Mouse (Mus musculus): ENCODE measurements around the gene Hmgb1.

Hmgb1 gene

DNA sequence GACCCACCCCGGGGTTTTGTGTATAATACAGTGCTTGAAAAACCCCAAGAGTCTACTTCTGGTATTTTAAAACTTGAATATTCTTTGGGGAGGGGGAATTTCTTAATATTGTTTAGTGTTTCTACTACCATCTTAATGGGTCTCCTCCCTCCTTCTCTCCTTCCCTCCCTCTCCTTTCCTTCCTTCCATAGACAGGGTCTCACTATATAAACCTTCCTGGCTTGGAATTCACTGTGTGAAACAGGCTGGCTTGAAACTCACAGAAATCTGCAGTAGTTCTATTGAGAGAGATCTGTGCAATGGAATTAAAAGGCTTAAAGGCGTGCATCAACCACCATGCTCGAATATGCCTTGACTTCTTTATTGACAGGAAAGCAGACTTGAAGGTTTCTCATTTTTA is 1.5 kb upstream of the Hmgb1 start:
- DNase-seq (ENCODE audit: low spot score): no peak

DNA sequence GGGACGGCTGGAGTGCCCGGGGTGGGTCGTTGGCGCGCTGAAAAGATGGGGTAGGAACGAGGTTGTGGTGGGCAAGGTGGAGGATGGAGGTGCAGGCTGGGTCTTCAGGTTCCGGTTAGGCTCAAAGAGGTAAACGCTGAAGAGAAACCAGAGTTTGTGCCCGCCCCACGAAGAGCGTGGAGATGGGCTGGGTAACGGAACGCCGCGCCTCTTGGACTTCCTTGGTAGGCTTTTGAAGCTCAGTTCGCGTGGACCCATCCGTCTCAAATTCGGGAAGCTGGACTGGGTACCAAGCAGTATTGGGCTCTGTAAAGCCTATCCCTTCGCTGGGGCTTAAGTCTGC is 526 bp upstream of the Hmgb1 start:
- peak; percentile 61 for DNase-seq (ENCODE audit: low spot score)

DNA sequence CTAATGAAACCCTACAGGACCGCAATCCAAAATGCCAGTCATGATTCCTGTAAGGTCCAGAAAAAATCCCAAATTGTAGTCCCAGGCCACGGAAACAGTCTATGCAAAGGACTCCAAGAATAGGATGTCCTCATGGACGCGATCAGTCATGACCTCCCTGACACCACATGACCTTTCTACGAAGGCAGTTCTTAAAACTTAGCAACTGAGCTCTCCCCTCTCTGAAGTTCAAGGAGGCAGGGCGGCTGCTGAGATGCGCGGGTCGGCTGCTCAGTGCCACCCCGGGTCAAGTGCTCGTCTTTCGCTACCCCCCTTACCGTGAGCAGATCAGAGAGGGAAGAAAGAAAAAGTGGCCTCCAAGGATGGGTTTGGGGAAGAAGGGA is 577 bp downstream of the Hmgb1 start:
- no peak for DNase-seq (ENCODE audit: low spot score)

DNA sequence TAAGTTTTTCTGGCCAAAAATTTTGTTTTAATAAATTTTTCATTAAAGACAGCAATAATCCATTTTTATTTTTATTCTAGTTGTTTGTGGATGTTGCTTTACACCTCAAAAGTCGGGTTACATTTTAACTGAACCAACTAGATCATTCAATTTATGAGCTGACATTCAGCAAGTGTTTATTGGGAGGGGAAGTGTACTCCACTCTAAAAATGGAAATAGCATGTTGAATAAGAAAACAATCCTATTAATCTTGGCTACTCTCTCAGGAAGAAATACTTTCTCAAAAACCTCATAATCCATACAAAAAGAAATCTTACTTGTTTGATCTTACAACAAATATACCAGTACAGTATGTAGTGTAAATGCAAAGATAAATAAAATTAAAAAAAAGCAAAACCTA is 1.2 kb downstream of the Hmgb1 start:
- DNase-seq (ENCODE audit: low spot score): no peak

GRCm38 (mm10) chr5:149182186-149182870 is 2.0 kb downstream of the Hmgb1 start:
- no peak for DNase-seq (ENCODE audit: low spot score)

- no peak for DNase-seq (ENCODE audit: low spot score)
Measured at GRCm38 (mm10) chr5:149179826-149180225, 4.5 kb downstream of the Hmgb1 start.

- no peak for DNase-seq (ENCODE audit: low spot score)
Measured at GRCm38 (mm10) chr5:149178095-149178494, 6.2 kb downstream of the Hmgb1 start.

DNA sequence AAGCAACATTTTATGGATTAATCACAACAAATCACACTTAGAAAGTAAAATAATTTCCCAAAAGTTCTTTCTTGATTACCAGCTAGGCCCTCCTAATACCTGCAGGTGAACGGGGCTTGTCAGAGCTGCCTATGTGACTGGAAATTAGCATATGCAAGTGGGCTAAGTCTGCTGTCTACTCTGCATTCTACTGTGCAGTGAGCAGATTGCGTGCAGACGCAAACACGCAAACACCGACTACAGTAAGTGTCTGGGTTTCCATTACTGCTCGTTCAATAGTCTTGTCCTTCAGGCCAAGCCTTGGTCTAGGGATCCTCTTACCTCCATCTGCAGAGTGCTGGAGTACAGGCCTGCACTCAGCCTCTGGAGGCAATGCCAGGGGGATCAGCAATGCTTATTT is 8.6 kb downstream of the Hmgb1 start:
- DNase-seq (ENCODE audit: low spot score): no peak

DNA sequence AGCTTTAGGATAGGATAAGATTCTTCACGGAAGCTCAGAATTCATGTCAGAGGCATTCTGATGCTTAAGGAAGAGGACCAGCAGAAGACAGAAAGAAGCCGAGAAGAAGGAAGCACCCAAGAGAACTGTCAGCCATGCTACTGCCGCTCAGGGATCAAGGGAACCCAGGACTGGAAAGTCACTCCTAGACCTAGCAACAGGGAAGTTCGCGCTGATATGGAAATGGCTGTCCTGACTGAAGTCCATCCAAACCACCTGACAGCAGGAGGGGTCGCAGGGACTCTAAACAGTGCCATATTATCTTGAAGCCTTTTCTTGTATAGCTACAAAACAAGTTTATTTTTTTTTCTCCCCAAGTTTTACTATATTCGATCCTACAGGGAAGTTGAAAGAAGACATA is 9.8 kb downstream of the Hmgb1 start:
- no peak for DNase-seq (ENCODE audit: low spot score)

DNA sequence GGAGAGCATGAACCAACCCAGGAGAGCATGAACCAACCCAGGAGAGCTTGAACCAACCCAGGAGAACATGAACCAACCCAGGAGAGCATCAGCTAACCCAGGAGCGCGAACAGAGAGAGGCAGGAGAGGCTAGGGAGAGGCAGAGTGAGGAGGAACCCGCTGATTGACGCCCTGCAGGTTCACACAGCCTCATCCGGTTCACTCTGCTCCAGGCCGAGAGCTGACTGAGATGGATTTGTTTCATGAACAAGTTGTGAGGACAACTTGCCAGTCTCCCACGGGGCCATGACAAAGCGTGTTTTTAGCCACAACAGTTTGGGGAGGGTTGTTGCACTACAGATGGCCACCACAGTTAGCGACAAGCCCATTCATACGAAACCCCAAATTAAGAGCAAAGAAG is 12.0 kb downstream of the Hmgb1 start:
- DNase-seq (ENCODE audit: low spot score): no peak

GRCm38 (mm10) chr5:149170841-149171588 is 13.3 kb downstream of the Hmgb1 start:
- no peak for DNase-seq (ENCODE audit: low spot score)

GRCm38 (mm10) chr5:149168816-149169215 is 15.5 kb downstream of the Hmgb1 start:
- no peak for DNase-seq (ENCODE audit: low spot score)

DNA sequence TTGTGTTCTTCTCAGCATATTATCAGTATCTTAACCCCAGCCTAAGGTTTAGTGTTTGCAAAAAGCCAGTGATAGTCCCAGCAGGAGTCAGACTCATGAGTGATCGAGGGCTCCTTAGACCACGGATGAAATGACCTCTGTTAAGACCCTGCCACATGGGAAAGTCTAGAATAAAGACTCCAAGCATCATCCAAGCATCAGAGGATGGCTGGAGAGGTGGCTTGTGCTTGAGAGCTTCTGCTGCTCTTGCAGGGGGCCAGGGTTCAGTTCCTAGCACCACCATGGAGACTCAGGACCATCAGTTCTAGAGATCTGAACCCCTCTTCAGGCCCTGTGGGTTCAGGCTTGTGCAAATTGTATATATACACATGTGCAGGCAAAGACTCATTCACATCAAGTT is 16.2 kb downstream of the Hmgb1 start:
- no peak for DNase-seq (ENCODE audit: low spot score)

GRCm38 (mm10) chr5:149166011-149166410 is 18.3 kb downstream of the Hmgb1 start:
- no peak for DNase-seq (ENCODE audit: low spot score)

- DNase-seq (ENCODE audit: low spot score): no peak
Measured at GRCm38 (mm10) chr5:149164881-149165280, 19.4 kb downstream of the Hmgb1 start.

- no peak for DNase-seq (ENCODE audit: low spot score)
Measured at GRCm38 (mm10) chr5:149162890-149163289, 21.4 kb downstream of the Hmgb1 start.

- no peak for DNase-seq (ENCODE audit: low spot score)
Measured at GRCm38 (mm10) chr5:149160469-149160868, 23.8 kb downstream of the Hmgb1 start.

DNA sequence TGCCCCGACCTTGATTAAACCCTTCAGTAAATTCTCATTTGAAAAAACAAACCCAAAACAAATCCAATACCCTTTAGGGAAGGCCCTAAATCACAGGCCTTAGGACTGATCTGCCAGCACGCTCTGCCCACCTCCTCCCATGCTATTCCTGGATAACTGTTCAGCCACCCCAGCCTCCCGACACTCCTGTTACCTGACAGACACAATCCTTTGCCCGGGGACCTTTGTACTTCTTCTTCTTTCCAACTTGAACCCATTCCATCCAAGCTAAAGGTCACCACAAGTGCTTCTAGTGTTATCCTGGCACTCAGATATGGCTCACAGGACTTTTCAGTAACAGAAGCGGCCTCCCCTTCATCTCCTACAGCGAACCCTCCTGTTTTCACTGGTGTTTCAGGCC is 25.3 kb downstream of the Hmgb1 start:
- no peak for DNase-seq (ENCODE audit: low spot score)

DNA sequence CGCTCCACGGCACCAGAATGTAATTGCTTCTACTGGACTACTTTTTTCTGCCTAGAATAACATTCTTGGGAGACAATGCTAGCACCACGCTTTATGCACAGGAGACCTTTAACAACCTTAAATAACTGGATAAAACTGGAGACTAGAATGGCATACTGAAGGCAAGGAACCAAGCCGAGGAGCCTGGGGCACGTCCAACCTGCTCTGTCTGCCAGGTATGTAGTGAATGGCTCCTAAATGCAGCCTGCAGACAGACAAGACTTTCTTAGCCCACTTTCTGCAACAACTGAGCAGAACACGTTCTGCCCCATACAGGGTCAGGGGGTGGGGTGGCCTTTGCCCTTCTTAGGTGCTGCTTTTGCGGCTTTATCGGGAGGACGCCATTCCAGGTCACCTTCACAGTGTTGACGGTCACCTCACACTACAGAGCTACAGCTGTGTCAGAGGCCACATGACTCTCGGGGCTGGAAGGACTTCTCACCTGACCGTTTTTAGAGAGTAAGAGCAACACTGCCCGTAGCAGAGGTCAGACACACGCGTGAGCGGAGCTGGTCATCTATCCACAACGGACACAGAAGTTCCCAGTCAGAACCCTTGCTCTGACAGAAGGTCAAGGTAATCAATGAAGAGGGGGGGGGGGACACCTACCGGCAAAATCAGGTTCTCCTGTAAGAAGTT is 27.3 kb downstream of the Hmgb1 start:
- no peak for DNase-seq (ENCODE audit: low spot score)

DNA sequence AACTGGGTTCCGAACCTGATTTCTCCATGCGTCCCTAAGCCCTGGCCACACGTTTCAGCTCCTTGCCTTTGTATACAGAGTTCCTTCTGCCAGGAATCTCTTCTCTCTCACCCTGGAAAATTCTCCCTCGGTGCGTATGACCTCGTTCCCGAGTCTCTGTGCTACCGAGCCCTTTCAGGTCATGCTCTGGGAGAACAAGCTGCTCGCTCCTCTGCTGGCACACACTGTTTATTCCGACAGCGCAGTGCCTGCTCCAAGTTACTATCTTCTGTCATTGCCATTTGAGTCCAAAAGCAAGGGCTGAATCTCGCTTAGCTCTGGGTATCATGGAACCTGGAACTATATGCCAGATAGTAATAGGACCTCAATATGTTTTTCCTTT is 31.5 kb downstream of the Hmgb1 start:
- no peak for DNase-seq (ENCODE audit: low spot score)

GRCm38 (mm10) chr5:149152063-149152773 is 32.1 kb downstream of the Hmgb1 start:
- DNase-seq (ENCODE audit: low spot score): no peak

- DNase-seq (ENCODE audit: low spot score): no peak
Measured at GRCm38 (mm10) chr5:149150882-149151281, 33.4 kb downstream of the Hmgb1 start.
